Mouse (Mus musculus): ENCODE results near the gene Pln.
A peak's percentile ranks its signal among the peaks of the same experiment; 100 is the strongest.

Gene Pln

GRCm38 (mm10) chr10:53364311-53364710, 26.8 kb downstream of the Pln start:
- DNase-seq (ENCODE audit: low spot score in 2 of 2), result no peak

- no peak for DNase-seq (ENCODE audit: low spot score in 2 of 2)
These were observed 29.8 kb downstream of the Pln start for GRCm38 (mm10) chr10:53367265-53367664.

- DNase-seq (ENCODE audit: low spot score in 2 of 2), result no peak
These were observed 36.6 kb downstream of the Pln start for GRCm38 (mm10) chr10:53373885-53374578.

- DNase-seq (ENCODE audit: low spot score in 2 of 2), result no peak
These were observed 39.6 kb downstream of the Pln start for GRCm38 (mm10) chr10:53377096-53377495.

- no peak for DNase-seq (ENCODE audit: low spot score in 2 of 2)
These were observed 40.8 kb downstream of the Pln start for GRCm38 (mm10) chr10:53378296-53378695.

GRCm38 (mm10) chr10:53378981-53379708, 41.7 kb downstream of the Pln start:
- peak in 1 of 2 experiments; percentile 31 for DNase-seq (ENCODE audit: low spot score in 2 of 2)

GRCm38 (mm10) chr10:53379709-53380106, 42.2 kb downstream of the Pln start, which contains the start of gene Cep85l:
TSS of gene Cep85l (minus strand) at chr10:53379947.
- DNase-seq (ENCODE audit: low spot score in 2 of 2), result peak; percentile 86 to 88

- no peak for DNase-seq (ENCODE audit: low spot score in 2 of 2)
These were observed 45.4 kb downstream of the Pln start for GRCm38 (mm10) chr10:53382696-53383365.

GRCm38 (mm10) chr10:53384896-53385295, 47.4 kb downstream of the Pln start:
- DNase-seq (ENCODE audit: low spot score in 2 of 2), result no peak

GRCm38 (mm10) chr10:53385438-53385837, 48.0 kb downstream of the Pln start:
- no peak for DNase-seq (ENCODE audit: low spot score in 2 of 2)

GRCm38 (mm10) chr10:53388227-53388920, 50.9 kb downstream of the Pln start:
- no peak for DNase-seq (ENCODE audit: low spot score in 2 of 2)

- DNase-seq (ENCODE audit: low spot score in 2 of 2), result no peak
These were observed 57.6 kb downstream of the Pln start for GRCm38 (mm10) chr10:53394923-53395629.
